Mouse (Mus musculus) cerebellum, adult 2 months (tissue): Measurements from ENCODE around the gene Jsrp1.

Experiments used
- CTCF ChIP-seq: fragments of 200-500 bp; IDR thresholded peaks from 2 replicates; pipeline ENCODE4 v1.5.1; 2011; ENCODE audit warnings: low read depth, mild to moderate bottlenecking, control low read depth, low read length, moderate library complexity, borderline replicate concordance; ENCODE audit not compliant: insufficient read depth
- POLR2A ChIP-seq: fragments of 200-500 bp; IDR thresholded peaks from 2 replicates; pipeline ENCODE4 v1.6.1; 2011; ENCODE audit warnings: low read length, control low read depth, borderline replicate concordance; ENCODE audit not compliant: insufficient read depth

DNA sequence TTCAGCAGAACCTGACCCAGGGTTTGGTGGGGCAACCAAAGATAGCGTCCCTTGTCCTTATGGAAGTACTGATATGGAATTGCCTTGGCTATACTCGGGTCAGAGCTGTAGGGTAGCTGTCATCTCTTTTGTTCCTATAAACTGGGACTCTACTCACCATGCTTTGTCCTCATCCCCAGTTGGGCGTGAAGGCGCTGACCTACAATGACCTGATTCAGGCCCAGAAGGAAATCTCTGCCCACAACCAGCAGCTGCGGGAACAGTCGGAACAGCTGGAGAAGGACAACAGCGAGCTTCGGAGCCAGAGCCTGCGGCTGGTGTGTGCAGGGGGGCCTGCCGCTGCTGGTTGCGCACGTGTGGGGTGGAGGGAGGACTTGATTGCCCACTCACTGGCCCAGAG is 28.4 kb downstream of the Jsrp1 start:
- TF ChIP-seq POLR2A (no peak), CTCF (no peak)
